Mouse (Mus musculus): ENCODE measurements at regions not wholly inside any gene's neighbourhood (a gene's known extent, or its start where the extent isn't known, plus 50 kb on each side); places are given as distances from the start of the nearest gene placed in this dataset.

DNA sequence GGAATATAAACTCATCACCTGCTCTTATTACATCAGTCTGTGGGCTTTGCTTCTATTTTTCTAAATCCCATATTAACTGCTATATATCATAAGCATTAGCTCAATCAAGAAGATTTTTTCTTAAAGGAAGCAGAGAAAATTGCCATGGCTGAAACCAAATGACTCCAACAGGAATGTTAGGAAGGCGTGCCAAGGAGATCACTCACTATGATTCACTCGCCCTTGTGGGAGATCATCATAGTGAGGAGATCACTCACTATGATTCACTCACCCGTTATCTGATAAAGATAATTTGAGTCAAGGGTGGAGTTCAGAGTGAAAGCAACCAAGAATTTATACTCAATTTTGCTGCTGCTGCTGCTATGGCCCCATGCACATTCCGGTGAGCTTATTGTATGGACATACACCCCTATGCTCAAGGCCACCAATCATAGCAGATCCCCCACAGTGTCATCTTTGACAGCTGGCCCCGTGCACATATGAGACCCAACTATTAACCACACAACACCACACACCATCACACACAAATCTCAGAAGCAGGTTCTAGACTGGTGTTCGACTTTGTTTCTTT is 63.8 kb upstream of the Fer start:
- DNase-seq (ENCODE audit: low spot score in 2 of 2): no peak

DNA sequence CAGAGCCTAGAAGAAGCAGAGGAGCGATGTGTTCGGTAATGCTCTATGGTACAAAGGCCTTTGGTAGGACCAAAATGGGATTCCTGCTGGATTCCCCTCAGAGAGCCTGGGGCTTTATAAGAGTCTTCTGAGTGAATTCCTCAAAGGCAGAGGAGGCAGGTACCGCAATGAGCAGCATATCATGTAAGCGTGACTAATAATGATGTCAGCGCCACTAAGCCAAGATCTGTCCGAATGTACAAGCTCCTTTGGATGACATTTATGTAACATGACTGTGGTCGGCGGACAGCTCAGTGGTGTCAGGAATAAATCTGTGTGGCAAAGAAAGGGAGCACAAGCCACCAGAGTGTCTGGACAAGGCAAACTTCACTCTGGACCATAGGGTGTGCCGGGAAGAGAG is 61.5 kb upstream of the Fer start:
- DNase-seq (ENCODE audit: low spot score in 2 of 2): no peak

DNA sequence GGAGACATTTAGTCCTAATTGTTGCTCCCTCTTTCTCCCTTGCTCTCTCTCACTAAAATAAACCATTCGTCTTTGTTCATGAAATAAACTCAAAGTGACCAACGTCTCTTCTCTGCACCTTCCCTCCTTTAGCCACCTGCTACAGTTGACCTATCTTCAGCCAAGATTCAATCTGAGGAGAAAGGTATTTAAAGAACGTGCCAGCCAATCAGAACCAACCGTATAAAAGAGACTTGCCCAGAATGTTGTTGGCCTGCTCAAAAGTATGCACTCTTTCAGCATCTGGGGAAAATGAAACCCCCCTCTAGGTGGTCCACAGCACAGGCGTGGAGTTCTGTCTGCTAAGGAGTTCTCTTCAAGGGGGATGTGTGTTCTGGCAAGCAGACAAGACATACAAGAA is 60.0 kb upstream of the Fer start:
- no peak for DNase-seq (ENCODE audit: low spot score in 2 of 2)

DNA sequence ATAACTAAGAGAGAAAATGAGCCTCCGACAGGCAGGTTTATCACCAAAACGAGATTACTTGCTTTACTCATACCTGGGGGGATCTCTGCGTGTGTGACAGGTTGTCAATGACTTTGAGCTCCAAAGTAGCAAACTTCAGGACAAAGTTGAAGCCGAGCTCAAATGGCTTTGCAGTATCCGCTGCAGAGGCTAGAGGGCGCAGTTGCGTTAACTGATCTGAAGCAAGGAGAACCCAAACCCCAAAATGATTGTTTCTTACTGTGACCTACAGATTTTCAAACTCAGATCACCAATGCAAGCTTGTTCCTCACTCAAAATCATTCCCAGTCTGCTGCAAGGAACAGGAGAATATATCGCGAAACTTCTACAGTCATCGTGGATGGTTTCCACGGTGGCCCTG is 59.3 kb upstream of the Fer start:
- peak; percentile 26 to 52 for DNase-seq (ENCODE audit: low spot score in 2 of 2)

DNA sequence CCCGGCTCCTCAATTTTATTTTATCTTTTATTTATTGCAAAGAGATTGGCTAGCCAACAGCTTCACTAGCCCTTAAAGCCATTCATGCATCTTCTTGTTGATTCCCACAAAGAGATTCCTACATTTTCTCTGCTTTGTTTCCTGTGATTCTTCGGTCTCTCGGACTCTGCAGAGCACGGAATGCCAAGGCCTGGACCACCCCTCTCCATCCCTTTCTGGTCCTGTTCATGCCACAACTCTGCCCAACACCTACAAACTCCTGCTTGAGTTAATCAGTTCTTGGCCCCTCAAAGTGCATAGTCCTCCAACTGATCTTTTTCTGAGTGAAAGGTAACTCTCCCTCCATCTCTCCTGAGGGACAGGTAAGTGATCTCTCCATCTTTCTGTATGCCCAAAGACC is 58.4 kb upstream of the Fer start:
- DNase-seq (ENCODE audit: low spot score in 2 of 2): no peak

DNA sequence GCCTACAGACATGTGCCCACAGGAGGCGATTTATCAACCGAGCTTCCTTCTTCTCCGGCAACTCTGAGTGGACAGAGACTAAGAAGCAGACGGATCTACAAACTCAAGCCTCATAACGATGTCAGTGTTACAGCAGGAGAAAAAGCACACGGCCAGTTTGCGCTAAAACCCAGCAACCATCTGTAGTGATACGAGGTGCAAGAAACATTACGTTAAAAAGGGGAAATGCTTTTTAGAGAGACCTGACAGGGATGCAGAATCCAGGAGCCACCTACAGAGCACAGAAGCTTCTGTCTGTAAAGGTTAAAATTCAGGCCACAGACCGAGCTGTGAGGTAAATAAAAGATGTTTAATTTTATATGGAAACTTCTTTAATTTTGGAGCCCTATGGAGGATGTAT is 56.5 kb upstream of the Fer start:
- DNase-seq (ENCODE audit: low spot score in 2 of 2): peak in 1 of 2 experiments; percentile 6

DNA sequence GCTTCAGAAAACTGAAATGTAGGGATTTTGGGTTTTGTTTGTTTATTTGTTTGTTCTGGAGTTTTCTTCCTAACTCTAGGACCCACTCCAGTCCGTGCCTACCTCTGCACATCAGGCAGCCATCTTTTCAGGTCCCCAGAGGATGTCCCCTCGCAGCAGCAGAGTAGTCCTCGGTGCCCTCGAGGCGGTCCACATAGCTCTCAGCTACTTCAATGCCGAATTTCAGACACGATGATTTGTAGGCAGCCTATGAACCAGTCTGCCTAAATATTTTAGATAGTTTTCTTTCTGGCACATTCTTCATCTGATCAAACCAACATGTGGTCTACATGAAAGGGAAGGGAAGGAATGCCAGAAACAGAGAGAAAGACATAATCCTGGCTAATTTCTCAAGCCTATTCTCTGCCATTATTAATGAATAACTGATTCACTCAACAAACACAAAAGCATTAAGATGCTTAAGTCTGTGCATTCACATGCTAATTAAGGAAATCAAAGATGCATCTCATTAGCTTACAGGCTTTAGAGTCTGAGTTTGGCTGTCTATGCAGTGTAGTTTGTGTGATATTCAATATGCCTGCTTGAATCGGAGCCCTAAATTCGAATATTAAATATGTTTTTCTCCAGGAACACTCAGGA is 55.2 kb upstream of the Fer start:
- DNase-seq (ENCODE audit: low spot score in 2 of 2): no peak

DNA sequence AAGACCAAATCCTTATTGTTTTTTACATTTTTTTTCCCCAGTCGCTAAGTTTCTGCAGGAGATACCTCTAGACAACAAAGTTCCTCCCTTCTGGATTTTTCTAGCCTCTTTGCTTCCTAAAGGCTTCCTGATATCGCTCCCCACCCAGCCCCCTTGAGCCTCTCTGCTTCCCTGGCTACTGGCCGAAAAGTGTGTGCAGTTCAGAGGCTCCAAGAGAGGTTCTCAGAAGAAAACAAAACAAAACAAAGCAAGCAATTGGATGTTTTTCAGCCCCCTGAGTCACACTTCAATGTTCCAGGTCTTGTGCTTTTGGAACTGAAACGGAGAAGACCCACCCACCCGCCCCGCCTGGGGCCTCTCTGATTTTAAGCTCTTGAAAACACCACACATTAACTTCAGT is 54.1 kb upstream of the Fer start:
- no peak for DNase-seq (ENCODE audit: low spot score in 2 of 2)

DNA sequence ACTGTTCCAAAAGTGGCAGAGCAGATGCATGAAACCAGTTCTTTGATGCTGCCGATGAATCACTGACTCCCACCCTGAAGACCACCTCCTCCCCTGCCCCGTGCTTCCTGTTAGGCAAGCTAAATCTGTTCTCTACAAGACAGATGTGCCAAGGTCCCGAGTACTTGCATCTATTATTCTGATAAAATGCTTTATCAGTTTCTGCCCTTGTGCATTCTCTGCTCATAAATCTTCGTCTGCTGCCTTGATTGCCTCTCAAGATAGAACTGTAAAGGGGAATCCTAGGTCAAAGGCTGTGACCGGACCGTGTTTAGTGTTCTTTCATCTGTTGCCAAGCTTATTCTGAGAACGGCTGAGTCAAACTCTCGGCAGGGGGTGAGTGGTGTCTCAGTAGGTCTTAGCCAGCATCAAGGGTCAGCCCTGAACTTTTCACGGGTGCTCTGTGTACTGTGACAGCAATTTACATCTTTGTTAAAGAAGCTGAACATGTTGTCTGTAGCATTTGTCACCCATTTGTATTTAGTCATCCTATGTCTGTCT is 51.5 kb upstream of the Fer start:
- DNase-seq (ENCODE audit: low spot score in 2 of 2): no peak

DNA sequence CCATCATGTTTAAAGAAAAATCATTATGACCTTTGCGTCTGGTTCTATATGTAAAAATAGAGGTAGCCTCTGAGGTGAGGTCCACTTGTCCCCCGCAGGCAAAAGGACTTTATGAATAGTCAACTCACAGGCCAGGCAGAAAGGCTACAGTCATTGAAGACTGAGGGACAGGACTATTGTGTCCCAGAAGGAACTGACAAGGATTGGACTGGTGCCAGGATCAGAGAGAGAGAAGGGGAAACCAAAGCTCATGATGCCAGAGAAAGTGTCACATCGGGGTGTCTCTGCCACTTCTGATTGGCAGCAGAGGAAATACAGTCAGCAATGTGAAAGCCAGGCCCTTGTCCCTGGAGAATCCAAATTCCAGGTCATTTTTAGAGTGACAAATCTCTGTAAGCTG is 50.3 kb upstream of the Fer start:
- DNase-seq (ENCODE audit: low spot score in 2 of 2): no peak

All from right cerebral cortex, postnatal 36 days (tissue).